ENCODE assay signal across 9 mouse cellular contexts in genomic region chr3:105487171-105487570, GRCm38 (mm10).
DNase-seq lines count a peak whose midpoint lies in the region.
"Had no signal": no experiment of that assay in that cellular context is flagged by ENCODE, and none has a peak within 500 bp of the region (broad histone marks: within the 10 kb centered on the region; RNA-seq: fewer than 3 reads in every experiment).

No protein-coding gene starts in this region.

- peak; percentile 70 for DNase-seq in kidney, postnatal 10 days
- no peak for DNase-seq in kidney, adult 18-20 months
- DNase-seq in A20 (ENCODE audit: low read depth, low spot score) (peak; percentile 16), R1 (ENCODE audit: low read depth, low spot score) (peak; percentile 43)
- DNase-seq in forelimb bud, embryonic 11.5 days (ENCODE audit: low read depth, low spot score): peak; percentile 55
- DNase-seq in right cerebral cortex, postnatal 4 days: no peak
- DNase-seq in cerebellum, postnatal 25 days: no peak
- DNase-seq in spleen, postnatal 4 days (ENCODE audit: low spot score in 2 of 2): no peak
- DNase-seq: cerebellum, postnatal 10 days had no signal

Comparison
In these comparisons a context has a peak if more than half of its experiments do, and no peak if none do; other contexts are left out.
1. DNase-seq: peak in kidney, postnatal 10 days (single experiment), A20 (single experiment), R1 (single experiment) and forelimb bud, embryonic 11.5 days (single experiment); none in kidney, adult 18-20 months (single experiment), right cerebral cortex, postnatal 4 days (single experiment), cerebellum, postnatal 25 days (0 of 2) and spleen, postnatal 4 days (0 of 2).